Mouse (Mus musculus): ENCODE measurements around the gene Amhr2. TPM values are rescaled to one million over a fixed set of nuclear protein-coding genes. Genes with fewer than 3 reads are reported as not detected.

The Amhr2 gene
- polyA plus RNA-seq, 1 experiment from 2014 or later = 1.2 TPM

GRCm38 (mm10) chr15:102499370-102499769 is 54.2 kb downstream of the Amhr2 start:
- Histone ChIP-seq H3K4me3 (ENCODE audit: low read depth, low read length) (no peak overlapping the region), H3K27me3 (ENCODE audit: control insufficient read depth, insufficient read depth, low read length) (no peaks in the 10 kb centered on the region), H3K9ac (replicated peaks; ENCODE audit: low read depth, low read length) (no peak overlapping the region), H3K4me1 (ENCODE audit: control insufficient read depth, insufficient read depth, low read length) (no peaks in the 10 kb centered on the region), H3K27ac (ENCODE audit: low read length) (no peak overlapping the region), H3K36me3 (ENCODE audit: control insufficient read depth, insufficient read depth, low read length) (peaks cover 90% of the 10 kb centered on the region), H3K4me2 (replicated peaks; ENCODE audit: low read depth, low read length) (no peak overlapping the region), H3K9me3 (ENCODE audit: control insufficient read depth, low read depth, low read length) (no peaks in the 10 kb centered on the region)
- no peak for ATAC-seq (ENCODE audit: insufficient number of reproducible peaks, insufficient read depth, low FRiP score, low read depth)
- 65% methylated on average over 3 of the region's 3 CpGs for WGBS

- H3K27me3 ChIP-seq (ENCODE audit: control insufficient read depth, insufficient read depth, low read length) = no peaks in the 10 kb centered on the region
- WGBS = 81% methylated on average over 6 of the region's 6 CpGs
- ATAC-seq (ENCODE audit: insufficient number of reproducible peaks, insufficient read depth, low FRiP score, low read depth) = no peak
- no peaks in the 10 kb centered on the region for H3K4me1 ChIP-seq (ENCODE audit: control insufficient read depth, insufficient read depth, low read length)
- no peak overlapping the region for H3K4me3 ChIP-seq (ENCODE audit: low read depth, low read length)
- no peaks in the 10 kb centered on the region for H3K9me3 ChIP-seq (ENCODE audit: control insufficient read depth, low read depth, low read length)
- H3K36me3 ChIP-seq (ENCODE audit: control insufficient read depth, insufficient read depth, low read length) = peaks cover 89% of the 10 kb centered on the region
- no peak overlapping the region for H3K27ac ChIP-seq (ENCODE audit: low read length)
- no peak overlapping the region for H3K4me2 ChIP-seq (replicated peaks; ENCODE audit: low read depth, low read length)
- no peak overlapping the region for H3K9ac ChIP-seq (replicated peaks; ENCODE audit: low read depth, low read length)
These were observed 54.7 kb downstream of the Amhr2 start for GRCm38 (mm10) chr15:102499851-102500250.

- 87% methylated on average over 5 of the region's 5 CpGs for WGBS
- ATAC-seq (ENCODE audit: insufficient number of reproducible peaks, insufficient read depth, low FRiP score, low read depth) = no peak
These were observed 55.3 kb downstream of the Amhr2 start for GRCm38 (mm10) chr15:102500479-102500878.

GRCm38 (mm10) chr15:102501084-102501814 is 56.1 kb downstream of the Amhr2 start:
- Histone ChIP-seq H3K9ac (replicated peaks; ENCODE audit: low read depth, low read length) (no peak overlapping the region), H3K9me3 (ENCODE audit: control insufficient read depth, low read depth, low read length) (no peaks in the 10 kb centered on the region), H3K4me1 (ENCODE audit: control insufficient read depth, insufficient read depth, low read length) (no peaks in the 10 kb centered on the region), H3K27me3 (ENCODE audit: control insufficient read depth, insufficient read depth, low read length) (no peaks in the 10 kb centered on the region), H3K36me3 (ENCODE audit: control insufficient read depth, insufficient read depth, low read length) (peaks cover 84% of the 10 kb centered on the region), H3K27ac (ENCODE audit: low read length) (no peak overlapping the region), H3K4me2 (replicated peaks; ENCODE audit: low read depth, low read length) (no peak overlapping the region), H3K4me3 (ENCODE audit: low read depth, low read length) (no peak overlapping the region)
- ATAC-seq (ENCODE audit: insufficient number of reproducible peaks, insufficient read depth, low FRiP score, low read depth) = no peak
- WGBS = 85% methylated on average over 19 of the region's 19 CpGs

More at GRCm38 (mm10) chr15:102500479-102500878, 55.3 kb downstream of the Amhr2 start:
- Histone ChIP-seq H3K4me1 (ENCODE audit: control insufficient read depth, insufficient read depth, low read length) (no peaks in the 10 kb centered on the region), H3K27ac (ENCODE audit: low read length) (no peak overlapping the region), H3K4me2 (replicated peaks; ENCODE audit: low read depth, low read length) (no peak overlapping the region), H3K27me3 (ENCODE audit: control insufficient read depth, insufficient read depth, low read length) (no peaks in the 10 kb centered on the region), H3K36me3 (ENCODE audit: control insufficient read depth, insufficient read depth, low read length) (peaks cover 87% of the 10 kb centered on the region), H3K9me3 (ENCODE audit: control insufficient read depth, low read depth, low read length) (no peaks in the 10 kb centered on the region), H3K4me3 (ENCODE audit: low read depth, low read length) (no peak overlapping the region), H3K9ac (replicated peaks; ENCODE audit: low read depth, low read length) (no peak overlapping the region)

- Histone ChIP-seq H3K4me2 (replicated peaks; ENCODE audit: low read depth, low read length) (no peak overlapping the region), H3K27ac (ENCODE audit: low read length) (no peak overlapping the region), H3K9ac (replicated peaks; ENCODE audit: low read depth, low read length) (no peak overlapping the region), H3K4me1 (ENCODE audit: control insufficient read depth, insufficient read depth, low read length) (no peaks in the 10 kb centered on the region), H3K4me3 (ENCODE audit: low read depth, low read length) (no peak overlapping the region), H3K9me3 (ENCODE audit: control insufficient read depth, low read depth, low read length) (no peaks in the 10 kb centered on the region), H3K36me3 (ENCODE audit: control insufficient read depth, insufficient read depth, low read length) (peaks cover 76% of the 10 kb centered on the region), H3K27me3 (ENCODE audit: control insufficient read depth, insufficient read depth, low read length) (no peaks in the 10 kb centered on the region)
- 63% methylated on average over 9 of the region's 9 CpGs for WGBS
- no peak for ATAC-seq (ENCODE audit: insufficient number of reproducible peaks, insufficient read depth, low FRiP score, low read depth)
These were observed 57.2 kb downstream of the Amhr2 start for GRCm38 (mm10) chr15:102502254-102502840.

GRCm38 (mm10) chr15:102503447-102503846 is 58.3 kb downstream of the Amhr2 start, which contains the start of gene Gm10337:
Gene Gm10337, plus strand, starts transcription at chr15:102503722.
- Histone ChIP-seq H3K27ac (ENCODE audit: low read length) (no peak within 1 kb of the TSS), H3K9ac (replicated peaks; ENCODE audit: low read depth, low read length) (no peak within 1 kb of the TSS), H3K4me2 (replicated peaks; ENCODE audit: low read depth, low read length) (no peak within 1 kb of the TSS), H3K9me3 (ENCODE audit: control insufficient read depth, low read depth, low read length) (no peaks in the 10 kb centered on the region), H3K27me3 (ENCODE audit: control insufficient read depth, insufficient read depth, low read length) (no peaks in the 10 kb centered on the region), H3K4me3 (ENCODE audit: low read depth, low read length) (no peak within 1 kb of the TSS), H3K36me3 (ENCODE audit: control insufficient read depth, insufficient read depth, low read length) (peaks cover 69% of the 10 kb centered on the region), H3K4me1 (ENCODE audit: control insufficient read depth, insufficient read depth, low read length) (no peaks in the 10 kb centered on the region)
- no peak for ATAC-seq (ENCODE audit: insufficient number of reproducible peaks, insufficient read depth, low FRiP score, low read depth)
- 83% methylated on average over 1 of the region's 1 CpGs for WGBS

Other genes with a start within 250 kb of the Amhr2 start
- 52.0 and 54.0 TPM in 2 replicates for gene Zfp740, start 242.1 kb upstream of the Amhr2 start, polyA plus RNA-seq (2014; fragmentation: Nextera tagmentation; extraction: Ambion mirVana)
- 60.5 and 63.9 TPM in 2 replicates for gene Csad, start 240.6 kb upstream of the Amhr2 start, polyA plus RNA-seq (2014; fragmentation: Nextera tagmentation; extraction: Ambion mirVana)
- 5.8 and 9.9 TPM in 2 replicates for gene Itgb7, start 213.4 kb upstream of the Amhr2 start, polyA plus RNA-seq (2014; fragmentation: Nextera tagmentation; extraction: Ambion mirVana)
- gene Rarg, start 187.8 kb upstream of the Amhr2 start, polyA plus RNA-seq (2014; fragmentation: Nextera tagmentation; extraction: Ambion mirVana) = 36.9 and 40.5 TPM in 2 replicates
- 0.36 and 0.56 TPM in 2 replicates for gene Gm9918, start 174.8 kb upstream of the Amhr2 start, polyA plus RNA-seq (2014; fragmentation: Nextera tagmentation; extraction: Ambion mirVana)
- 63.1 and 63.7 TPM in 2 replicates for gene Mfsd5, start 165.9 kb upstream of the Amhr2 start, polyA plus RNA-seq (2014; fragmentation: Nextera tagmentation; extraction: Ambion mirVana)
- 25.4 and 28.6 TPM in 2 replicates for gene Espl1, start 149.1 kb upstream of the Amhr2 start, polyA plus RNA-seq (2014; fragmentation: Nextera tagmentation; extraction: Ambion mirVana)
- gene Pfdn5, start 119.3 kb upstream of the Amhr2 start, polyA plus RNA-seq (2014; fragmentation: Nextera tagmentation; extraction: Ambion mirVana) = 500 and 514 TPM in 2 replicates
- gene Myg1, start 113.7 kb upstream of the Amhr2 start, polyA plus RNA-seq (2014; fragmentation: Nextera tagmentation; extraction: Ambion mirVana) = 96.9 and 109 TPM in 2 replicates
- gene Aaas, start 94.6 kb upstream of the Amhr2 start, polyA plus RNA-seq (2014; fragmentation: Nextera tagmentation; extraction: Ambion mirVana) = 63.8 and 68.4 TPM in 2 replicates
- gene Sp7, start 78.2 kb upstream of the Amhr2 start, polyA plus RNA-seq (2014; fragmentation: Nextera tagmentation; extraction: Ambion mirVana) = 2.0 and 2.5 TPM in 2 replicates
- 16.9 and 18.9 TPM in 2 replicates for gene Sp1, start 39.2 kb upstream of the Amhr2 start, polyA plus RNA-seq (2014; fragmentation: Nextera tagmentation; extraction: Ambion mirVana)
- 132 and 138 TPM in 2 replicates for gene Prr13, start 13.7 kb downstream of the Amhr2 start, polyA plus RNA-seq (2014; fragmentation: Nextera tagmentation; extraction: Ambion mirVana)
- 298 and 302 TPM in 2 replicates for gene Pcbp2, start 25.2 kb downstream of the Amhr2 start, polyA plus RNA-seq (2014; fragmentation: Nextera tagmentation; extraction: Ambion mirVana)
- gene Gm10337, start 58.4 kb downstream of the Amhr2 start, polyA plus RNA-seq (2014; fragmentation: Nextera tagmentation; extraction: Ambion mirVana) = 4.5 and 7.0 TPM in 2 replicates
- 18.6 and 20.0 TPM in 2 replicates for gene Map3k12, start 71.7 kb downstream of the Amhr2 start, polyA plus RNA-seq (2014; fragmentation: Nextera tagmentation; extraction: Ambion mirVana)
- 87.0 and 101 TPM in 2 replicates for gene Tarbp2, start 72.8 kb downstream of the Amhr2 start, polyA plus RNA-seq (2014; fragmentation: Nextera tagmentation; extraction: Ambion mirVana)
- 2.3 and 3.1 TPM in 2 replicates for gene Npff, start 79.6 kb downstream of the Amhr2 start, polyA plus RNA-seq (2014; fragmentation: Nextera tagmentation; extraction: Ambion mirVana)
- gene Gm28047, start 179.7 kb downstream of the Amhr2 start, polyA plus RNA-seq (2014; fragmentation: Nextera tagmentation; extraction: Ambion mirVana) = not detected in 2 replicates
- 42.7 and 48.9 TPM in 2 replicates for gene Atf7, start 180.1 kb downstream of the Amhr2 start, polyA plus RNA-seq (2014; fragmentation: Nextera tagmentation; extraction: Ambion mirVana)
- 86.0 and 99.3 TPM in 2 replicates for gene Atp5g2, start 227.0 kb downstream of the Amhr2 start, polyA plus RNA-seq (2014; fragmentation: Nextera tagmentation; extraction: Ambion mirVana)

Measured in stomach, embryonic 14.5 days (tissue).